ENCODE assay signal across 8 mouse cellular contexts in the genomic region with DNA sequence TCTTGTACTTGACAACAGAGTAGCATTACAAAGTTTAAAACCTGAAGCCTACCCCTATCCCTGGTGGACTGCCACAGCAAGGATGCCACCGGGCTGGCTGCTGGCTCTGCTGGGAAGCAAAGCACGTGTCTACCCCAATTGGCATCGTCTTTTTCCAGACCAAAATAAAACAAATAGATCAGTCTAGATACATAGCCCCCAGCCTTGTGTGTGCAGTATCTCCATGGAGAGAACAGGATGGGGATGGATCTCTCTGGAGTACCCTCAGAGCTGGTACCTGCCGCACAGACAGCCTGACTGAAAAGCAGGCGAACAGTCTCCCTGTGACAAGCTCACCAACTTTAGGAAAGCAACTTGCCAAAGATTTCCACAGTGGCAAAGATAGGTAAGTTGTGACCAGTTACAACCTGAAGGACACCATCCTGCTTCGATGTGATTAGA. TPM values are rescaled to one million over a fixed set of nuclear protein-coding genes. Genes with fewer than 3 reads are reported as not detected.
A peak's percentile ranks its signal among the peaks of the same experiment; 100 is the strongest.
DNase-seq lines count a peak whose midpoint lies in the region; ATAC-seq and TF ChIP-seq lines count a peak whose summit lies in the region.

No protein-coding gene starts in this region.

- no peaks in the 10 kb centered on the region for H3K27me3 ChIP-seq in heart, embryonic 13.5 days (replicated peaks)
- H3K27me3 ChIP-seq in heart, postnatal 0 days (ENCODE audit: control insufficient read depth, insufficient read depth, low read length) = no peaks in the 10 kb centered on the region
- no peaks in the 10 kb centered on the region for H3K27me3 ChIP-seq in midbrain, embryonic 13.5 days

- DNase-seq in heart, postnatal 14 days = no peak
- no peak for DNase-seq in heart, postnatal 0 days (ENCODE audit: low spot score)
- no peak for DNase-seq in retina, postnatal 1 day
- DNase-seq in spleen, postnatal 36 days (ENCODE audit: low spot score in 2 of 2) = no peak

- peak overlapping the region; percentile 77 for H3K27ac ChIP-seq in heart, embryonic 13.5 days (replicated peaks)
- H3K27ac ChIP-seq in cortical plate, adult 2 months (ENCODE audit: insufficient read depth, low read length) = peak overlapping the region; percentile 92
- peak overlapping the region; percentile 67; the same call in 1 of the 2 replicates for H3K27ac ChIP-seq in heart, postnatal 0 days (ENCODE audit: low read depth)
- H3K27ac ChIP-seq in midbrain, embryonic 13.5 days = peak overlapping the region; percentile 47

- no peaks in the 10 kb centered on the region for H3K9me3 ChIP-seq in heart, embryonic 13.5 days
- no peaks in the 10 kb centered on the region for H3K9me3 ChIP-seq in heart, postnatal 0 days (replicated peaks; ENCODE audit: control insufficient read depth, low read length)
- no peaks in the 10 kb centered on the region for H3K9me3 ChIP-seq in midbrain, embryonic 13.5 days

- no peak for TF ChIP-seq CTCF in cortical plate, adult 2 months (IDR thresholded peaks at IDR 0.05; ENCODE audit: extremely low read depth, insufficient read depth, low read length)
- no peak for TF ChIP-seq CTCF in heart, postnatal 0 days (IDR thresholded peaks at IDR 0.05; ENCODE audit: low read depth)

- H3K4me3 ChIP-seq in heart, embryonic 13.5 days = peak overlapping the region; percentile 10; the same call in 1 of the 2 replicates
- H3K4me3 ChIP-seq in cortical plate, adult 2 months (ENCODE audit: insufficient read depth, low read length) = peak overlapping the region; percentile 29
- H3K4me3 ChIP-seq in heart, postnatal 0 days (ENCODE audit: low read depth, low read length) = no peak overlapping the region
- H3K4me3 ChIP-seq in midbrain, embryonic 13.5 days (replicated peaks) = peak overlapping the region; percentile 22

- H3K4me2 ChIP-seq in heart, embryonic 13.5 days = peak overlapping the region; percentile 81
- peak overlapping the region; percentile 80; the same call in 1 of the 2 replicates for H3K4me2 ChIP-seq in heart, postnatal 0 days (ENCODE audit: low read depth, low read length)
- H3K4me2 ChIP-seq in midbrain, embryonic 13.5 days (replicated peaks) = peak overlapping the region; percentile 76

- no peak for TF ChIP-seq POLR2A in cortical plate, adult 2 months (IDR thresholded peaks at IDR 0.05; ENCODE audit: extremely low read depth, insufficient read depth, low read length)

- peak overlapping the region; percentile 69 for H3K9ac ChIP-seq in heart, embryonic 13.5 days
- H3K9ac ChIP-seq in heart, postnatal 0 days (replicated peaks; ENCODE audit: low read depth, low read length) = no peak overlapping the region
- peak overlapping the region; percentile 51 for H3K9ac ChIP-seq in midbrain, embryonic 13.5 days (replicated peaks)

- no peak for ATAC-seq in heart, embryonic 13.5 days (ENCODE audit: extremely low read depth, insufficient number of reproducible peaks, low FRiP score, low TSS enrichment)
- ATAC-seq in heart, postnatal 0 days (ENCODE audit: insufficient read depth, low read depth) = no peak
- ATAC-seq in midbrain, embryonic 13.5 days = no peak
- ATAC-seq in granulocyte monocyte progenitor cell, adult 5-6 weeks (replicated peaks; ENCODE audit: poor library complexity, severe bottlenecking) = no peak

- no peaks in the 10 kb centered on the region for H3K36me3 ChIP-seq in heart, embryonic 13.5 days
- H3K36me3 ChIP-seq in heart, postnatal 0 days (replicated peaks; ENCODE audit: control insufficient read depth, insufficient read depth, low read length) = no peaks in the 10 kb centered on the region
- H3K36me3 ChIP-seq in midbrain, embryonic 13.5 days = no peaks in the 10 kb centered on the region

- H3K4me1 ChIP-seq in heart, embryonic 13.5 days = peaks cover 78% of the 10 kb centered on the region
- H3K4me1 ChIP-seq in cortical plate, adult 2 months (ENCODE audit: control insufficient read depth, insufficient read depth, low read length) = peaks cover 13% of the 10 kb centered on the region; the same call in 1 of the 2 replicates
- H3K4me1 ChIP-seq in heart, postnatal 0 days (ENCODE audit: control insufficient read depth, insufficient read depth) = peaks cover 53% of the 10 kb centered on the region
- peaks cover 83% of the 10 kb centered on the region for H3K4me1 ChIP-seq in midbrain, embryonic 13.5 days (replicated peaks)

- TF ChIP-seq EP300 in heart, postnatal 0 days (IDR thresholded peaks at IDR 0.05; ENCODE audit: low read depth) = no peak

- intact Hi-C loops in heart, postnatal 14 days (cut with DNase I) = no loop called here

- 55% methylated on average over 6 of the region's 6 CpGs for WGBS in heart, embryonic 13.5 days
- WGBS in heart, postnatal 0 days = 59% methylated on average over 6 of the region's 6 CpGs
- 36% methylated on average over 6 of the region's 6 CpGs for WGBS in midbrain, embryonic 13.5 days

RNA-seq across cellular contexts. Expression of a gene that starts 11.9 kb away (rescaled TPM):
- polyA plus RNA-seq in heart, embryonic 13.5 days (2015; fragmentation: Nextera tagmentation; extraction: Ambion mirVana) = 21.8 and 22.4 TPM in 2 replicates
- 10 to 100 TPM; 51.3 to 58.5 TPM for total RNA-seq in heart, postnatal 14 days (2021)
- polyA plus RNA-seq in cortical plate, adult 2 months (2012; rRNA removed) = 63.2 and 65.4 TPM in 2 replicates
- 36.4 and 41.2 TPM in 2 replicates for total RNA-seq in heart, postnatal 0 days (2014; rRNA removed; ENCODE audit: low replicate concordance)
- 13.4 and 13.6 TPM in 2 replicates for polyA plus RNA-seq in heart, postnatal 0 days (2015; fragmentation: Nextera tagmentation; extraction: Ambion mirVana)
- 38.9 and 50.2 TPM in 2 replicates for polyA plus RNA-seq in midbrain, embryonic 13.5 days (2015; fragmentation: Nextera tagmentation; extraction: Ambion mirVana)
- 286 and 309 TPM in 2 replicates for total RNA-seq in granulocyte monocyte progenitor cell, adult 5-6 weeks (2014; fragmentation: Nextera tagmentation)
- total RNA-seq in granulocyte monocyte progenitor cell, adult 5-6 weeks (2017) = 167 and 168 TPM in 2 replicates
